16 mouse cellular contexts compared by ENCODE assay signal in genomic region chr1:172218164-172218910, GRCm38 (mm10). TPM values are rescaled to one million over a fixed set of nuclear protein-coding genes. Genes with fewer than 3 reads are reported as not detected.
DNase-seq lines count a peak whose midpoint lies in the region; ATAC-seq and TF ChIP-seq lines count a peak whose summit lies in the region.
"Had no signal": no experiment of that assay in that cellular context is flagged by ENCODE, and none has a peak within 500 bp of the region (broad histone marks: within the 10 kb centered on the region; RNA-seq: fewer than 3 reads in every experiment).

No protein-coding gene starts in this region.

- H3K27me3 ChIP-seq in forebrain, embryonic 10.5 days (ENCODE audit: poor library complexity, severe bottlenecking) = no peaks in the 10 kb centered on the region
- no peaks in the 10 kb centered on the region for H3K27me3 ChIP-seq in forebrain, embryonic 11.5 days (ENCODE audit: control insufficient read depth, insufficient read depth, low read length)
- no peaks in the 10 kb centered on the region for H3K27me3 ChIP-seq in heart, embryonic 10.5 days (ENCODE audit: insufficient read depth, poor library complexity, severe bottlenecking)
- H3K27me3 ChIP-seq in midbrain, embryonic 10.5 days (ENCODE audit: low read depth, poor library complexity, severe bottlenecking) = no peaks in the 10 kb centered on the region; the same call in none of the 2 replicates
- H3K27me3 ChIP-seq in midbrain, postnatal 0 days (ENCODE audit: insufficient read depth, low read length) = no peaks in the 10 kb centered on the region
- no peaks in the 10 kb centered on the region for H3K27me3 ChIP-seq in limb, embryonic 13.5 days
- H3K27me3 ChIP-seq: intestine, embryonic 15.5 days had no signal

- 58% methylated on average over 15 of the region's 15 CpGs for WGBS in forebrain, embryonic 10.5 days
- WGBS in forebrain, embryonic 11.5 days = 62% methylated on average over 15 of the region's 15 CpGs
- 45% methylated on average over 15 of the region's 15 CpGs for WGBS in heart, embryonic 10.5 days
- WGBS in midbrain, embryonic 10.5 days = 57% methylated on average over 15 of the region's 15 CpGs
- 53% methylated on average over 15 of the region's 15 CpGs for WGBS in midbrain, postnatal 0 days
- WGBS in limb, embryonic 13.5 days = 65% methylated on average over 15 of the region's 15 CpGs

- no peaks in the 10 kb centered on the region for H3K36me3 ChIP-seq in forebrain, embryonic 10.5 days (replicated peaks)
- no peaks in the 10 kb centered on the region for H3K36me3 ChIP-seq in forebrain, embryonic 11.5 days (ENCODE audit: control insufficient read depth, insufficient read depth, low read length)
- H3K36me3 ChIP-seq in heart, embryonic 10.5 days = peaks cover 18% of the 10 kb centered on the region
- no peaks in the 10 kb centered on the region for H3K36me3 ChIP-seq in midbrain, embryonic 10.5 days
- H3K36me3 ChIP-seq in midbrain, postnatal 0 days (ENCODE audit: insufficient read depth, low read length) = no peaks in the 10 kb centered on the region
- H3K36me3 ChIP-seq in limb, embryonic 13.5 days = no peaks in the 10 kb centered on the region
- H3K36me3 ChIP-seq: intestine, embryonic 15.5 days had no signal

- H3K4me3 ChIP-seq in forebrain, embryonic 10.5 days = no peak overlapping the region
- H3K4me3 ChIP-seq in forebrain, embryonic 11.5 days (ENCODE audit: low read depth, low read length) = no peak overlapping the region
- H3K4me3 ChIP-seq in heart, embryonic 10.5 days = peak overlapping the region; percentile 41
- H3K4me3 ChIP-seq in midbrain, embryonic 10.5 days = no peak overlapping the region
- H3K4me3 ChIP-seq in midbrain, postnatal 0 days (ENCODE audit: low read depth, low read length) = no peak overlapping the region
- H3K4me3 ChIP-seq in limb, embryonic 13.5 days = no peak overlapping the region
- H3K4me3 ChIP-seq: intestine, embryonic 15.5 days; megakaryocyte, embryonic 14.5 days had no signal

- no peak overlapping the region for H3K4me2 ChIP-seq in forebrain, embryonic 11.5 days (ENCODE audit: low read depth, low read length, severe bottlenecking)
- no peak overlapping the region for H3K4me2 ChIP-seq in midbrain, postnatal 0 days (ENCODE audit: low read depth, low read length, poor library complexity, severe bottlenecking)
- H3K4me2 ChIP-seq in limb, embryonic 13.5 days (replicated peaks) = no peak overlapping the region
- H3K4me2 ChIP-seq: intestine, embryonic 15.5 days; lung, embryonic 14.5 days had no signal

- no peak for TF ChIP-seq CTCF in midbrain, postnatal 0 days (IDR thresholded peaks at IDR 0.05)

- no peaks in the 10 kb centered on the region for H3K9me3 ChIP-seq in forebrain, embryonic 10.5 days
- no peaks in the 10 kb centered on the region for H3K9me3 ChIP-seq in forebrain, embryonic 11.5 days (ENCODE audit: control insufficient read depth, low read length)
- H3K9me3 ChIP-seq in heart, embryonic 10.5 days = no peaks in the 10 kb centered on the region
- no peaks in the 10 kb centered on the region for H3K9me3 ChIP-seq in midbrain, embryonic 10.5 days (replicated peaks)
- no peaks in the 10 kb centered on the region for H3K9me3 ChIP-seq in midbrain, postnatal 0 days (ENCODE audit: low read length)
- no peaks in the 10 kb centered on the region for H3K9me3 ChIP-seq in limb, embryonic 13.5 days
- H3K9me3 ChIP-seq: intestine, embryonic 15.5 days; megakaryocyte, embryonic 14.5 days had no signal

- no peak overlapping the region for H3K9ac ChIP-seq in forebrain, embryonic 11.5 days (ENCODE audit: low read length)
- no peak overlapping the region; the same call in 1 of the 2 replicates for H3K9ac ChIP-seq in midbrain, postnatal 0 days (replicated peaks; ENCODE audit: low read length, poor library complexity, severe bottlenecking)
- H3K9ac ChIP-seq in limb, embryonic 13.5 days = no peak overlapping the region
- H3K9ac ChIP-seq: intestine, embryonic 15.5 days; lung, embryonic 14.5 days had no signal

- H3K27ac ChIP-seq in forebrain, embryonic 10.5 days = peak overlapping the region; percentile 76
- no peak overlapping the region for H3K27ac ChIP-seq in forebrain, embryonic 11.5 days (ENCODE audit: low read depth, low read length)
- H3K27ac ChIP-seq in heart, embryonic 10.5 days = peak overlapping the region; percentile 90
- peak overlapping the region; percentile 73 for H3K27ac ChIP-seq in midbrain, embryonic 10.5 days (replicated peaks)
- no peak overlapping the region; the same call in 1 of the 2 replicates for H3K27ac ChIP-seq in midbrain, postnatal 0 days (ENCODE audit: low read depth, low read length)
- peak overlapping the region; percentile 44; the same call in 1 of the 2 replicates for H3K27ac ChIP-seq in limb, embryonic 13.5 days
- H3K27ac ChIP-seq: intestine, embryonic 15.5 days had no signal

- peaks cover 75% of the 10 kb centered on the region for H3K4me1 ChIP-seq in forebrain, embryonic 10.5 days
- H3K4me1 ChIP-seq in forebrain, embryonic 11.5 days (replicated peaks; ENCODE audit: control insufficient read depth, insufficient read depth, low read length) = peaks cover 16% of the 10 kb centered on the region; the same call in 1 of the 2 replicates
- H3K4me1 ChIP-seq in heart, embryonic 10.5 days = peaks cover 71% of the 10 kb centered on the region
- H3K4me1 ChIP-seq in midbrain, embryonic 10.5 days = peaks cover 75% of the 10 kb centered on the region
- peaks cover 15% of the 10 kb centered on the region for H3K4me1 ChIP-seq in midbrain, postnatal 0 days (ENCODE audit: insufficient read depth, low read length)
- H3K4me1 ChIP-seq in limb, embryonic 13.5 days = peaks cover 60% of the 10 kb centered on the region

- no peak for DNase-seq in forebrain, embryonic 10.5 days (ENCODE audit: extremely low spot score, low spot score)
- no peak for DNase-seq in forebrain, embryonic 11.5 days (ENCODE audit: low spot score)
- no peak for DNase-seq in heart, embryonic 10.5 days (ENCODE audit: low spot score)
- DNase-seq in heart, adult 8-10 months (ENCODE audit: low spot score) = no peak
- DNase-seq in midbrain, embryonic 10.5 days (ENCODE audit: low spot score) = no peak
- no peak for DNase-seq in midbrain, postnatal 0 days (ENCODE audit: low spot score)
- no peak for DNase-seq in retina, postnatal 1 day
- DNase-seq: adrenal gland, postnatal 10 days; cerebellum, adult 9-10 months; layer of hippocampus, postnatal 36 days; lung, embryonic 14.5 days; thymus, adult 2 months had no signal

- no peak for ATAC-seq in forebrain, embryonic 11.5 days (replicated peaks; ENCODE audit: low FRiP score)
- ATAC-seq in midbrain, postnatal 0 days (ENCODE audit: low FRiP score) = no peak
- no peak for ATAC-seq in limb, embryonic 13.5 days (ENCODE audit: low FRiP score, low read depth)

RNA-seq across cellular contexts. Expression of gene Casq1, which starts 1.3 kb away (rescaled TPM):
- polyA plus RNA-seq in forebrain, embryonic 10.5 days (2016; fragmentation: Nextera tagmentation; extraction: Ambion mirVana) = 0.69 and 0.99 TPM in 2 replicates
- polyA plus RNA-seq in forebrain, embryonic 11.5 days (2014; fragmentation: Nextera tagmentation; extraction: Ambion mirVana) = 1.1 and 2.0 TPM in 2 replicates
- polyA plus RNA-seq in heart, embryonic 10.5 days (2016; fragmentation: Nextera tagmentation; extraction: Ambion mirVana) = 225 and 307 TPM in 2 replicates
- total RNA-seq in heart, adult 8-10 months (2022) = 1 to 10 TPM; 2.5 to 6.9 (median 3.7) TPM
- 1.3 and 1.8 TPM in 2 replicates for polyA plus RNA-seq in midbrain, embryonic 10.5 days (2016; fragmentation: Nextera tagmentation; extraction: Ambion mirVana)
- 0.99 TPM in 1 of 2 replicates, not detected in the other for total RNA-seq in midbrain, postnatal 0 days (2014; rRNA removed)
- polyA plus RNA-seq in midbrain, postnatal 0 days (2015; fragmentation: Nextera tagmentation; extraction: Ambion mirVana) = 1.3 and 2.2 TPM in 2 replicates
- 6.5 and 8.1 TPM in 2 replicates for polyA plus RNA-seq in limb, embryonic 13.5 days (2015; fragmentation: Nextera tagmentation; extraction: Ambion mirVana)

RNA-seq across cellular contexts. Expression of gene Pea15a, which starts 11.7 kb away (rescaled TPM):
- polyA plus RNA-seq in forebrain, embryonic 10.5 days (2016; fragmentation: Nextera tagmentation; extraction: Ambion mirVana) = 282 and 292 TPM in 2 replicates
- 371 and 409 TPM in 2 replicates for polyA plus RNA-seq in forebrain, embryonic 11.5 days (2014; fragmentation: Nextera tagmentation; extraction: Ambion mirVana)
- polyA plus RNA-seq in heart, embryonic 10.5 days (2016; fragmentation: Nextera tagmentation; extraction: Ambion mirVana) = 115 and 152 TPM in 2 replicates
- total RNA-seq in heart, adult 8-10 months (2022) = 10 to 100 TPM; 41.7 to 74.1 (median 60.0) TPM
- 340 and 410 TPM in 2 replicates for polyA plus RNA-seq in midbrain, embryonic 10.5 days (2016; fragmentation: Nextera tagmentation; extraction: Ambion mirVana)
- total RNA-seq in midbrain, postnatal 0 days (2014; rRNA removed) = 311 and 342 TPM in 2 replicates
- polyA plus RNA-seq in midbrain, postnatal 0 days (2015; fragmentation: Nextera tagmentation; extraction: Ambion mirVana) = 501 and 555 TPM in 2 replicates
- 108 and 113 TPM in 2 replicates for polyA plus RNA-seq in limb, embryonic 13.5 days (2015; fragmentation: Nextera tagmentation; extraction: Ambion mirVana)

RNA-seq across cellular contexts. Expression of gene Atp1a4, which starts 39.9 kb away (rescaled TPM):
- polyA plus RNA-seq in forebrain, embryonic 10.5 days (2016; fragmentation: Nextera tagmentation; extraction: Ambion mirVana) = not detected in 2 replicates
- polyA plus RNA-seq in forebrain, embryonic 11.5 days (2014; fragmentation: Nextera tagmentation; extraction: Ambion mirVana) = 0.08 TPM in 1 of 2 replicates, not detected in the other
- polyA plus RNA-seq in heart, embryonic 10.5 days (2016; fragmentation: Nextera tagmentation; extraction: Ambion mirVana) = 0.09 and 0.12 TPM in 2 replicates
- not detected for total RNA-seq in heart, adult 8-10 months (2022)
- not detected in 2 replicates for polyA plus RNA-seq in midbrain, embryonic 10.5 days (2016; fragmentation: Nextera tagmentation; extraction: Ambion mirVana)
- 0.05 and 0.14 TPM in 2 replicates for total RNA-seq in midbrain, postnatal 0 days (2014; rRNA removed)
- polyA plus RNA-seq in midbrain, postnatal 0 days (2015; fragmentation: Nextera tagmentation; extraction: Ambion mirVana) = 0.05 TPM in 1 of 2 replicates, not detected in the other
- not detected in 2 replicates for polyA plus RNA-seq in limb, embryonic 13.5 days (2015; fragmentation: Nextera tagmentation; extraction: Ambion mirVana)
- total RNA-seq: heart, postnatal 10 days; layer of hippocampus, postnatal 36 days had no signal
- polyA plus RNA-seq: intestine, embryonic 15.5 days; lung, embryonic 14.5 days had no signal

RNA-seq across cellular contexts. Expression of gene Igsf8, which starts 43.1 kb away (rescaled TPM):
- 53.0 and 55.4 TPM in 2 replicates for polyA plus RNA-seq in forebrain, embryonic 10.5 days (2016; fragmentation: Nextera tagmentation; extraction: Ambion mirVana)
- 104 and 122 TPM in 2 replicates for polyA plus RNA-seq in forebrain, embryonic 11.5 days (2014; fragmentation: Nextera tagmentation; extraction: Ambion mirVana)
- polyA plus RNA-seq in heart, embryonic 10.5 days (2016; fragmentation: Nextera tagmentation; extraction: Ambion mirVana) = 30.1 and 33.2 TPM in 2 replicates
- total RNA-seq in heart, adult 8-10 months (2022) = 10 to 100 TPM in 3 of 4 experiments, 1 to 10 TPM in 1; 9.8 to 12.2 (median 11.5) TPM
- polyA plus RNA-seq in midbrain, embryonic 10.5 days (2016; fragmentation: Nextera tagmentation; extraction: Ambion mirVana) = 50.2 and 62.4 TPM in 2 replicates
- 114 and 115 TPM in 2 replicates for total RNA-seq in midbrain, postnatal 0 days (2014; rRNA removed)
- polyA plus RNA-seq in midbrain, postnatal 0 days (2015; fragmentation: Nextera tagmentation; extraction: Ambion mirVana) = 79.6 and 88.8 TPM in 2 replicates
- polyA plus RNA-seq in limb, embryonic 13.5 days (2015; fragmentation: Nextera tagmentation; extraction: Ambion mirVana) = 42.2 and 46.7 TPM in 2 replicates

Comparison
In these comparisons a context has a peak if more than half of its experiments do, and no peak if none do; other contexts are left out.
1. H3K27ac ChIP-seq: peak in forebrain, embryonic 10.5 days (single experiment), heart, embryonic 10.5 days (single experiment), midbrain, embryonic 10.5 days (single experiment) and limb, embryonic 13.5 days (single experiment); none in forebrain, embryonic 11.5 days (single experiment) and midbrain, postnatal 0 days (single experiment).
2. RNA of gene Casq1, which starts 1.3 kb away (polyA plus RNA-seq): 225 to 307 TPM in heart, embryonic 10.5 days; 6.5 to 8.1 TPM in limb, embryonic 13.5 days, 1.3 to 2.2 TPM in midbrain, postnatal 0 days, 1.3 to 1.8 TPM in midbrain, embryonic 10.5 days, 1.1 to 2.0 TPM in forebrain, embryonic 11.5 days and 0.69 to 0.99 TPM in forebrain, embryonic 10.5 days; every median in the first group is over 10 times any median in the second.